Mouse (Mus musculus): ENCODE results near the gene Tap2.

Gene Tap2

GRCm38 (mm10) chr17:34247047-34247446 is 43.7 kb downstream of the Tap2 start:
- in situ Hi-C loops (cut with MboI; ENCODE audit: low sequenced_read_pairs) = no loop called here

GRCm38 (mm10) chr17:34248764-34249163 is 45.4 kb downstream of the Tap2 start:
- in situ Hi-C loops (cut with MboI; ENCODE audit: low sequenced_read_pairs) = no loop called here

GRCm38 (mm10) chr17:34249361-34249760 is 46.0 kb downstream of the Tap2 start:
- in situ Hi-C loops (cut with MboI; ENCODE audit: low sequenced_read_pairs) = no loop called here

GRCm38 (mm10) chr17:34249878-34250277 is 46.6 kb downstream of the Tap2 start:
- in situ Hi-C loops (cut with MboI; ENCODE audit: low sequenced_read_pairs) = no loop called here

GRCm38 (mm10) chr17:34251666-34252065 is 48.3 kb downstream of the Tap2 start:
- in situ Hi-C loops (cut with MboI; ENCODE audit: low sequenced_read_pairs) = no loop called here

GRCm38 (mm10) chr17:34256501-34256900 is 53.2 kb downstream of the Tap2 start:
- in situ Hi-C loops (cut with MboI; ENCODE audit: low sequenced_read_pairs) = no loop called here

- in situ Hi-C loops (cut with MboI; ENCODE audit: low sequenced_read_pairs) = no loop called here
These were observed 54.5 kb downstream of the Tap2 start, which contains the start of gene H2-Ab1 for GRCm38 (mm10) chr17:34257594-34258375. TSS of gene H2-Ab1 (plus strand) at chr17:34257689.

GRCm38 (mm10) chr17:34260551-34260950 is 57.2 kb downstream of the Tap2 start:
- in situ Hi-C loops (cut with MboI; ENCODE audit: low sequenced_read_pairs) = no loop called here

GRCm38 (mm10) chr17:34261502-34261901 is 58.2 kb downstream of the Tap2 start:
- in situ Hi-C loops (cut with MboI; ENCODE audit: low sequenced_read_pairs) = no loop called here

GRCm38 (mm10) chr17:34263068-34263467 is 59.7 kb downstream of the Tap2 start:
- in situ Hi-C loops (cut with MboI; ENCODE audit: low sequenced_read_pairs) = no loop called here

- in situ Hi-C loops (cut with MboI; ENCODE audit: low sequenced_read_pairs) = no loop called here
These were observed 60.6 kb downstream of the Tap2 start for GRCm38 (mm10) chr17:34263811-34264371.

GRCm38 (mm10) chr17:34264452-34265351 is 61.4 kb downstream of the Tap2 start:
- in situ Hi-C loops (cut with MboI; ENCODE audit: low sequenced_read_pairs) = no loop called here
